Mouse (Mus musculus) MEL (cell line): ENCODE measurements around the gene Slc35e3. TPM values are rescaled to one million over a fixed set of nuclear protein-coding genes. Genes with fewer than 3 reads are reported as not detected.

Experiments
- DNase-seq: peaks from one replicate; pipeline ENCODE4 v3.0.0; 2011; ENCODE audit warnings: low read depth, low spot score
- H3K27ac ChIP-seq: 2 replicates; pipeline ENCODE4 v1.5.1; 2012; ENCODE audit warnings: low read depth, mild to moderate bottlenecking, control low read depth, low read length, moderate library complexity; ENCODE audit not compliant: control insufficient read depth
- H3K27me3 ChIP-seq, 2 experiments: fragments of 150-350 bp in 1 of 2; sonication (generic) in 1 of 2; 2 replicates each; pipeline ENCODE4 v1.6.1; 2012; ENCODE audit warnings: low read length in 2 of 2, mild to moderate bottlenecking in 2 of 2, improper control_type of control experiment in 1 of 2, moderate library complexity in 1 of 2; ENCODE audit not compliant: insufficient read depth in 2 of 2, control insufficient read depth in 1 of 2
- H3K36me3 ChIP-seq, 2 experiments: 2 replicates each; pipeline ENCODE4 v1.6.1; 2012 to 2014; ENCODE audit warnings: low read length in 2 of 2, improper control_type of control experiment in 1 of 2, inconsistent platforms in 1 of 2, mild to moderate bottlenecking in 1 of 2; ENCODE audit not compliant: insufficient read depth in 2 of 2, control insufficient read depth in 1 of 2
- H3K4me1 ChIP-seq, 2 experiments: fragments of 150-350 bp in 1 of 2; sonication (generic) in 1 of 2; 2 replicates each; pipeline ENCODE4 v1.6.1; 2012; ENCODE audit warnings: low read length in 2 of 2, improper control_type of control experiment in 1 of 2, mild to moderate bottlenecking in 1 of 2; ENCODE audit not compliant: insufficient read depth in 2 of 2, control insufficient read depth in 1 of 2
- H3K4me3 ChIP-seq, 2 experiments: fragments of 150-350 bp in 1 of 2; sonication (generic) in 1 of 2; 2 replicates each; pipeline ENCODE4 v1.5.1; 2012; ENCODE audit warnings: low read depth in 2 of 2, low read length in 2 of 2, mild to moderate bottlenecking in 2 of 2, moderate library complexity in 2 of 2, control low read depth in 1 of 2, improper control_type of control experiment in 1 of 2; ENCODE audit not compliant: control insufficient read depth in 1 of 2, insufficient read depth in 1 of 2
- H3K79me2 ChIP-seq: 2 replicates; pipeline ENCODE4 v1.6.1; 2012; ENCODE audit warnings: mild to moderate bottlenecking, low read length, moderate library complexity; ENCODE audit not compliant: control insufficient read depth, poor library complexity, insufficient read depth
- H3K9ac ChIP-seq: 2 replicates; pipeline ENCODE4 v1.6.1; 2012; ENCODE audit warnings: low read depth, mild to moderate bottlenecking, control low read depth, low read length, moderate library complexity; ENCODE audit not compliant: control insufficient read depth, poor library complexity, severe bottlenecking
- H3K9me3 ChIP-seq: fragments of 150-350 bp; sonication (generic); replicated peaks from 2 replicates; pipeline ENCODE4 v1.6.1; 2012; ENCODE audit warnings: mild to moderate bottlenecking, low read length, improper control_type of control experiment, moderate library complexity; ENCODE audit not compliant: insufficient read depth
- CHD1 ChIP-seq: IDR thresholded peaks from 2 replicates; pipeline ENCODE4 v1.6.1; 2012; ENCODE audit warnings: low read depth, mild to moderate bottlenecking, inconsistent platforms, low read length, improper control_type of control experiment
- CHD2 ChIP-seq: IDR thresholded peaks from 2 replicates; pipeline ENCODE4 v1.6.1; 2011; ENCODE audit warnings: low read length, improper control_type of control experiment
- CTCF ChIP-seq, 3 experiments: IDR thresholded peaks in 2 of 3; conservative IDR thresholded peaks in 1 of 3; 2 replicates each; pipeline ENCODE4 v1.5.1; 2011 to 2012; ENCODE audit warnings: low read length in 3 of 3, low read depth in 2 of 3, mild to moderate bottlenecking in 2 of 3, improper control_type of control experiment in 1 of 3, inconsistent platforms in 1 of 3, mixed read lengths in 1 of 3, moderate library complexity in 1 of 3; ENCODE audit not compliant: control insufficient read depth in 1 of 3, insufficient read depth in 1 of 3, poor library complexity in 1 of 3, severe bottlenecking in 1 of 3
- ELF1 ChIP-seq: IDR thresholded peaks from 2 replicates; pipeline ENCODE4 v1.6.1; 2014; ENCODE audit warnings: low read depth, mild to moderate bottlenecking, inconsistent platforms, low read length, improper control_type of control experiment, moderate library complexity
- EP300 ChIP-seq, 2 experiments: IDR thresholded peaks; 2 replicates each; pipeline ENCODE4 v1.6.1; 2011; ENCODE audit warnings: improper control_type of control experiment in 2 of 2, low read length in 2 of 2, low read depth in 1 of 2, mild to moderate bottlenecking in 1 of 2
- ETS1 ChIP-seq: IDR thresholded peaks from 2 replicates; pipeline ENCODE4 v1.6.1; 2012; ENCODE audit warnings: low read depth, mild to moderate bottlenecking, inconsistent platforms, low read length, improper control_type of control experiment, moderate library complexity
- GABPA ChIP-seq: IDR thresholded peaks from 2 replicates; pipeline ENCODE4 v1.6.1; 2012; ENCODE audit warnings: low read depth, mild to moderate bottlenecking, inconsistent platforms, low read length, improper control_type of control experiment, moderate library complexity
- JUND ChIP-seq: IDR thresholded peaks from 2 replicates; pipeline ENCODE4 v1.6.1; 2011; ENCODE audit warnings: low read depth, mild to moderate bottlenecking, improper control_type of control experiment, low read length
- MAFK ChIP-seq: IDR thresholded peaks from 2 replicates; pipeline ENCODE4 v1.6.1; 2011; ENCODE audit warnings: low read depth, mild to moderate bottlenecking, low read length, improper control_type of control experiment, borderline replicate concordance
- MAZ ChIP-seq: IDR thresholded peaks from 2 replicates; pipeline ENCODE4 v1.6.1; 2012; ENCODE audit warnings: low read depth, mild to moderate bottlenecking, inconsistent platforms, low read length, improper control_type of control experiment
- MYB ChIP-seq: IDR thresholded peaks from 2 replicates; pipeline ENCODE4 v1.6.1; 2011; ENCODE audit warnings: mild to moderate bottlenecking, low read depth, low read length, improper control_type of control experiment
- NELFE ChIP-seq: IDR thresholded peaks from 2 replicates; pipeline ENCODE4 v1.6.1; 2011; ENCODE audit warnings: low read depth, low read length, improper control_type of control experiment
- NRF1 ChIP-seq: IDR thresholded peaks from 2 replicates; pipeline ENCODE4 v1.6.1; 2014; ENCODE audit warnings: low read depth, mild to moderate bottlenecking, inconsistent platforms, low read length, improper control_type of control experiment, moderate library complexity; ENCODE audit not compliant: poor library complexity, insufficient read depth, severe bottlenecking
- POLR2A ChIP-seq, 2 experiments: IDR thresholded peaks; 2 replicates each; pipeline ENCODE4 v1.6.1; 2011 to 2012; ENCODE audit warnings: low read length in 2 of 2, mild to moderate bottlenecking in 2 of 2, control low read depth in 1 of 2, improper control_type of control experiment in 1 of 2, low read depth in 1 of 2, moderate library complexity in 1 of 2; ENCODE audit not compliant: control insufficient read depth in 1 of 2, insufficient read depth in 1 of 2, poor library complexity in 1 of 2
- POLR2AphosphoS2 ChIP-seq: IDR thresholded peaks from 2 replicates; pipeline ENCODE4 v1.6.1; 2011; ENCODE audit warnings: low read length, improper control_type of control experiment
- POLR2AphosphoS5 ChIP-seq: IDR thresholded peaks from 2 replicates; pipeline ENCODE4 v1.6.1; 2012; ENCODE audit warnings: low read depth, borderline replicate concordance, mild to moderate bottlenecking, inconsistent platforms, low read length, moderate library complexity, mixed read lengths
- RAD21 ChIP-seq: IDR thresholded peaks from 2 replicates; pipeline ENCODE4 v1.6.1; 2011; ENCODE audit warnings: mild to moderate bottlenecking, low read depth, low read length, improper control_type of control experiment
- RCOR1 ChIP-seq: IDR thresholded peaks from 2 replicates; pipeline ENCODE4 v1.6.1; 2012; ENCODE audit warnings: low read depth, mild to moderate bottlenecking, inconsistent platforms, low read length, improper control_type of control experiment
- SMC3 ChIP-seq: IDR thresholded peaks from 2 replicates; pipeline ENCODE4 v1.6.1; 2011; ENCODE audit warnings: low read depth, low read length, improper control_type of control experiment
- TAL1 ChIP-seq: IDR thresholded peaks from 2 replicates; pipeline ENCODE4 v1.6.1; 2012; ENCODE audit warnings: mild to moderate bottlenecking, inconsistent platforms, low read length, moderate library complexity, mixed read lengths
- TBP ChIP-seq: IDR thresholded peaks from 2 replicates; pipeline ENCODE4 v1.8.0; 2011; ENCODE audit warnings: low read depth, low read length, improper control_type of control experiment
- USF1 ChIP-seq: IDR thresholded peaks from 2 replicates; pipeline ENCODE4 v1.6.1; 2014; ENCODE audit warnings: low read depth, mild to moderate bottlenecking, inconsistent platforms, low read length, improper control_type of control experiment, moderate library complexity
- USF2 ChIP-seq, 2 experiments: IDR thresholded peaks; 2 replicates each; pipeline ENCODE4 v1.6.1; 2011 to 2012; ENCODE audit warnings: improper control_type of control experiment in 2 of 2, low read length in 2 of 2, borderline replicate concordance in 1 of 2, inconsistent platforms in 1 of 2, low read depth in 1 of 2, mild to moderate bottlenecking in 1 of 2; ENCODE audit not compliant: insufficient read depth in 1 of 2
- ZMIZ1 ChIP-seq: IDR thresholded peaks from 2 replicates; pipeline ENCODE4 v1.6.1; 2012; ENCODE audit warnings: low read depth, mild to moderate bottlenecking, inconsistent platforms, low read length, improper control_type of control experiment, moderate library complexity
- polyA plus RNA-seq, 2 experiments: library from polyadenylated mRNA; stranded (reverse) in 1 of 2; unstranded in 1 of 2; fragments of >175 nt in 1 of 2; fragments of >200 nt in 1 of 2; gene quantifications; 2 replicates each; pipeline versions ENCODE4 v1.2.1 to v1.2.4; 2012; ENCODE audit warnings: low replicate concordance in 2 of 2, low read depth in 1 of 2; ENCODE audit not compliant: insufficient read length in 2 of 2, insufficient read depth in 1 of 2, missing spikeins in 1 of 2
- total RNA-seq: library from RNA; depleted of rRNA; stranded (reverse); fragments of 300-350 nt; gene quantifications from 2 replicates; pipeline ENCODE4 v1.2.3, GENCODE M21; 2012

Slc35e3 gene
- total and polyA plus RNA-seq, 3 experiments: 3.7 to 7.4 TPM; not detected in 1

DNA sequence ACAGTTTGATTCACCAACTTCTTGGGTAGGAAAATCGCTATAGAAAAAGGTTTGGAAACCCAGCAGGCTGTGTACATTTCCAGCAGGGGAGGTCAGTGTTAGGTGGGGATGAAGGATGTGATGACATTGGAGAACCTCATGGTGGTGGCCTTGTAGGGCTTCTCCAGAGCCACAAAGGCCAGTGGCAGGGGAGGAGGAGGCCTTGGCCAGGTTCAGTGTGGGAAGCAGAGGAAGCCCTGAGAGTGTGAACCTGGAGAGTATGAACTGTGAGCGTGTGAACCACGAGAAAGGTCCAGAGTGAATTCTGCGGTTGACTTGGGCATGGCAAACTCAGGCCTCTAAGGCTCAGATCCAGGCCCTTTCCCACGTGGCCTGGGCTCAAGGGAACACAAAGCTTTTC, 17.6 kb downstream of the Slc35e3 start:
- no peaks in the 10 kb centered on the region for H3K79me2 ChIP-seq
- TF ChIP-seq CHD1: no peak
- TF ChIP-seq ZMIZ1: no peak
- TF ChIP-seq ETS1: no peak
- TF ChIP-seq POLR2AphosphoS2: no peak
- no peak for TF ChIP-seq POLR2A (IDR thresholded peaks at IDR 0.05; ENCODE audit: control insufficient read depth in 1 of 2, insufficient read depth in 1 of 2, low read depth in 1 of 2, low read length in 2 of 2, poor library complexity in 1 of 2)
- no peak for TF ChIP-seq NELFE
- TF ChIP-seq GABPA: no peak
- TF ChIP-seq USF2 (IDR thresholded peaks at IDR 0.05; ENCODE audit: borderline replicate concordance in 1 of 2, insufficient read depth in 1 of 2, low read depth in 1 of 2, low read length in 2 of 2): no peak
- TF ChIP-seq MAFK: no peak
- no peak for TF ChIP-seq JUND
- TF ChIP-seq ELF1: no peak
- TF ChIP-seq RCOR1: no peak
- DNase-seq: no peak

DNA sequence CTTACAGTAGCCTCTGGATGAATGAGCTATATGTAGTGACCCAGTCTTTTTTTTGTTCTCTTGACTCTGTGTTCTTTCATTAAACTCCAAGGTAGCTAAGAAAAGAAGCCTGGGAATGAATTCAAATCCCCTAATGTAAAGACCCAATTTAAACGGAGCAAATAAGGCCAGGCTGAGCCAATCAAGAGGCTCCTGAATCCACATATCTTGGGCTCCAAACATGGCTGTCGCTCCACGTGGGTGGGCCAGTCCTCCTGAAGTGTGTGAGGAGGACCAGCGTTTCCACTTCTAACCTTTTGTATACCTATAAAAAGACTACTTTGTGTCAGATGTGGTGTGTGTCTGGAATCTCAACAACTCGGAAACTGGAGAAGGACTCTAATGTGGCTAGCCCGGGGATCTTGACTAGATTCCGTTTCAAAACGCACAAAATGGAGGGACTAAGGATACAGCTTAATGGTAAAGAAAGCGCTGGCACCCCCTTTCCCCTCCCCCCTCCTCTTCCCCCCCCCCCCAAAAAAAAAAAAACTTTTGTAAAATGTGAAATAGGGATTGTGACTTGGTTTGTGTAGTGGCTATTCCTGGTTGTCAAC, 18.6 kb downstream of the Slc35e3 start:
- Histone ChIP-seq H3K4me3 (no peak overlapping the region), H3K79me2 (no peaks in the 10 kb centered on the region), H3K27me3 (no peaks in the 10 kb centered on the region), H3K36me3 (peaks cover 0 to 11% of the 10 kb centered on the region in 2 experiments; a peak in 2 of 4 replicates), H3K27ac (no peak overlapping the region), H3K9me3 (no peaks in the 10 kb centered on the region), H3K4me1 (peaks cover 3 to 10% of the 10 kb centered on the region in 2 experiments; a peak in 2 of 4 replicates), H3K9ac (no peak overlapping the region)
- no peak for DNase-seq
- TF ChIP-seq TBP (no peak), JUND (no peak), MAZ (no peak), EP300 (IDR thresholded peaks at IDR 0.05; ENCODE audit: low read depth in 1 of 2, low read length in 2 of 2) (no peak), CHD2 (no peak), POLR2AphosphoS5 (no peak), RCOR1 (no peak), GABPA (no peak), NRF1 (no peak), MYB (no peak), RAD21 (no peak), TAL1 (no peak), USF1 (no peak), POLR2AphosphoS2 (no peak), MAFK (no peak), CTCF (IDR thresholded peaks at IDR 0.05 in 2 of 3, conservative IDR thresholded peaks at IDR 0.05 in 1 of 3; ENCODE audit: control insufficient read depth in 1 of 3, insufficient read depth in 1 of 3, low read depth in 2 of 3, low read length in 3 of 3, poor library complexity in 1 of 3, severe bottlenecking in 1 of 3) (no peak), ZMIZ1 (no peak), SMC3 (no peak)

More for the DNA sequence above, 17.6 kb downstream of the Slc35e3 start:
- H3K36me3 ChIP-seq: peaks cover 0 to 18% of the 10 kb centered on the region in 2 experiments; a peak in 2 of 4 replicates
- no peak overlapping the region for H3K9ac ChIP-seq
- peaks cover 5 to 15% of the 10 kb centered on the region in 2 experiments; a peak in 2 of 4 replicates for H3K4me1 ChIP-seq
- H3K27ac ChIP-seq: no peak overlapping the region
- no peak overlapping the region for H3K4me3 ChIP-seq
- no peaks in the 10 kb centered on the region for H3K27me3 ChIP-seq
- H3K9me3 ChIP-seq: no peaks in the 10 kb centered on the region
